Comparison of ENCODE assay signal across 8 mouse cellular contexts in the genomic region with DNA sequence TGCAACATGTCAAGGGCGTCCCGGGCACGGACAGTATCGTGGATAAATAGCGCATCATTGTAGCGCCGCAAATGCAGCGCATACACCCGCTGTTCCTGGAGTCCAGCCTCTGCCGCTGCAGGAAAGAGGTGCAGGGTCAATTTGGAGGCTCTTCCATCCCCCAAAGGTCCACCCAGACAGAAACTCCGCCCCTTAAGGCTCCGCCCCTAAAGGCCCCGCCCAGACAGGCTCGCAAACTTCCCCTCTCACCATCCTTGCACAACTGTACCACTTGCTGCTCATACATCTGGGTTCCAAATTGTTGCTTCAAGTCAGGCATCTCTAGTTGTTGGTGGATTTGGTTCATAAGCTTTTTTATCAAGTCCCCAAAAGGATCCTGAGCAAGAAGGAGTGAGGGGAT. TPM values are rescaled to one million over a fixed set of nuclear protein-coding genes. Genes with fewer than 3 reads are reported as not detected.
DNase-seq lines count a peak whose midpoint lies in the region; ATAC-seq and TF ChIP-seq lines count a peak whose summit lies in the region.

No protein-coding gene starts in this region.

- H3K4me1 ChIP-seq in E14TG2a.4 (replicated peaks; ENCODE audit: low read depth, low read length), result peaks cover 41% of the 10 kb centered on the region
- no peaks in the 10 kb centered on the region; the same call in 1 of the 2 replicates for H3K4me1 ChIP-seq in intestine, embryonic 14.5 days (replicated peaks; ENCODE audit: control insufficient read depth, insufficient read depth, low read length)
- H3K4me1 ChIP-seq in liver, embryonic 15.5 days (replicated peaks), result peaks cover 41% of the 10 kb centered on the region

- TF ChIP-seq CTCF in E14TG2a.4 (conservative IDR thresholded peaks at IDR 0.05; ENCODE audit: low read length), result no peak

- peak overlapping the region; percentile 41 for H3K4me3 ChIP-seq in E14TG2a.4 (replicated peaks; ENCODE audit: low read length)
- peak overlapping the region; percentile 22 for H3K4me3 ChIP-seq in intestine, embryonic 14.5 days (ENCODE audit: low read depth, low read length)
- H3K4me3 ChIP-seq in liver, embryonic 15.5 days (replicated peaks), result peak overlapping the region; percentile 45

- DNase-seq in adrenal gland, postnatal 14 days, result peak; percentile 85
- peak; percentile 66 for DNase-seq in gastrocnemius, postnatal 25 days
- no peak for DNase-seq in intestine, embryonic 14.5 days (ENCODE audit: low spot score)
- peak; percentile 39 to 56 for DNase-seq in natural killer cell, adult 2 months (ENCODE audit: low spot score in 2 of 2)
- DNase-seq in left cerebral cortex, postnatal 25 days (ENCODE audit: low spot score in 2 of 2), result no peak
- no peak for DNase-seq in T-cell, adult 2 months (ENCODE audit: low spot score)

- no peak overlapping the region for H3K27ac ChIP-seq in intestine, embryonic 14.5 days (ENCODE audit: low read depth)
- H3K27ac ChIP-seq in liver, embryonic 15.5 days (replicated peaks), result no peak overlapping the region

- H3K9ac ChIP-seq in intestine, embryonic 14.5 days (ENCODE audit: low read length), result no peak overlapping the region
- no peak overlapping the region for H3K9ac ChIP-seq in liver, embryonic 15.5 days

- peaks cover 22% of the 10 kb centered on the region for H3K36me3 ChIP-seq in E14TG2a.4 (ENCODE audit: insufficient read depth, low read length)
- peaks cover 19% of the 10 kb centered on the region for H3K36me3 ChIP-seq in intestine, embryonic 14.5 days (ENCODE audit: control insufficient read depth, insufficient read depth, low read length)
- peaks cover 16% of the 10 kb centered on the region for H3K36me3 ChIP-seq in liver, embryonic 15.5 days (replicated peaks)

- peak overlapping the region; percentile 47 for H3K4me2 ChIP-seq in intestine, embryonic 14.5 days (ENCODE audit: low read length)
- peak overlapping the region; percentile 61 for H3K4me2 ChIP-seq in liver, embryonic 15.5 days

- 4% methylated on average over 14 of the region's 14 CpGs for WGBS in intestine, embryonic 14.5 days
- WGBS in liver, embryonic 15.5 days (ENCODE audit: insufficient replicate concordance), result 7% methylated on average over 14 of the region's 14 CpGs

- intact Hi-C loops in left cerebral cortex, postnatal 25 days (cut with DNase I), result no loop called here

- no peak for ATAC-seq in intestine, embryonic 14.5 days (replicated peaks; ENCODE audit: low FRiP score, low TSS enrichment, low read depth)
- no peak for ATAC-seq in liver, embryonic 15.5 days (ENCODE audit: insufficient read depth)

- H3K9me3 ChIP-seq in E14TG2a.4 (ENCODE audit: low read length), result no peaks in the 10 kb centered on the region
- H3K9me3 ChIP-seq in intestine, embryonic 14.5 days (ENCODE audit: control insufficient read depth, low read length), result no peaks in the 10 kb centered on the region
- H3K9me3 ChIP-seq in liver, embryonic 15.5 days (replicated peaks), result no peaks in the 10 kb centered on the region

- H3K27me3 ChIP-seq in E14TG2a.4 (ENCODE audit: insufficient read depth, low read length), result peaks cover 10% of the 10 kb centered on the region; the same call in 1 of the 2 replicates
- no peaks in the 10 kb centered on the region for H3K27me3 ChIP-seq in intestine, embryonic 14.5 days (replicated peaks; ENCODE audit: control insufficient read depth, insufficient read depth, low read length)
- no peaks in the 10 kb centered on the region for H3K27me3 ChIP-seq in liver, embryonic 15.5 days

RNA-seq across cellular contexts. Expression of gene Dhx58, which starts 2.8 kb away (rescaled TPM):
- total RNA-seq in adrenal gland, postnatal 14 days (2021), result 15.8 and 16.2 TPM in 2 replicates
- 1 to 10 TPM in 1 of 2 experiments, under 1 TPM in 1; 0.77 to 1.2 TPM for total RNA-seq in gastrocnemius, postnatal 25 days (2021)
- 2.2 and 2.4 TPM in 2 replicates for polyA plus RNA-seq in intestine, embryonic 14.5 days (2014; fragmentation: Nextera tagmentation; extraction: Ambion mirVana)
- 2.7 and 2.8 TPM in 2 replicates for polyA plus RNA-seq in liver, embryonic 15.5 days (2015; fragmentation: Nextera tagmentation; extraction: Ambion mirVana)
- 1 to 10 TPM; 1.9 to 2.6 TPM for total RNA-seq in left cerebral cortex, postnatal 25 days (2021)

RNA-seq across cellular contexts. Expression of gene Zfp385c, which starts 9.0 kb away (rescaled TPM):
- 0.19 TPM in 1 of 2 replicates, not detected in the other for total RNA-seq in adrenal gland, postnatal 14 days (2021)
- total RNA-seq in gastrocnemius, postnatal 25 days (2021), result under 1 TPM; 0.31 to 0.70 TPM
- polyA plus RNA-seq in intestine, embryonic 14.5 days (2014; fragmentation: Nextera tagmentation; extraction: Ambion mirVana), result 0.26 TPM in 1 of 2 replicates, not detected in the other
- polyA plus RNA-seq in liver, embryonic 15.5 days (2015; fragmentation: Nextera tagmentation; extraction: Ambion mirVana), result not detected in 2 replicates
- total RNA-seq in left cerebral cortex, postnatal 25 days (2021), result under 1 TPM; 0.16 to 0.30 TPM

RNA-seq across cellular contexts. Expression of gene Kat2a, which starts 11.0 kb away (rescaled TPM):
- 39.9 and 44.6 TPM in 2 replicates for total RNA-seq in adrenal gland, postnatal 14 days (2021)
- 10 to 100 TPM; 11.7 to 11.8 TPM for total RNA-seq in gastrocnemius, postnatal 25 days (2021)
- polyA plus RNA-seq in intestine, embryonic 14.5 days (2014; fragmentation: Nextera tagmentation; extraction: Ambion mirVana), result 55.5 and 60.0 TPM in 2 replicates
- 13.2 and 14.1 TPM in 2 replicates for polyA plus RNA-seq in liver, embryonic 15.5 days (2015; fragmentation: Nextera tagmentation; extraction: Ambion mirVana)
- total RNA-seq in left cerebral cortex, postnatal 25 days (2021), result 10 to 100 TPM; 58.9 to 59.4 TPM

RNA-seq across cellular contexts. Expression of gene Hspb9, which starts 12.3 kb away (rescaled TPM):
- total RNA-seq in adrenal gland, postnatal 14 days (2021), result not detected in 2 replicates
- not detected for total RNA-seq in gastrocnemius, postnatal 25 days (2021)
- polyA plus RNA-seq in intestine, embryonic 14.5 days (2014; fragmentation: Nextera tagmentation; extraction: Ambion mirVana), result 0.78 and 0.96 TPM in 2 replicates
- polyA plus RNA-seq in liver, embryonic 15.5 days (2015; fragmentation: Nextera tagmentation; extraction: Ambion mirVana), result 0.24 TPM in 1 of 2 replicates, not detected in the other
- total RNA-seq in left cerebral cortex, postnatal 25 days (2021), result not detected

RNA-seq across cellular contexts. Expression of gene Rab5c, which starts 36.7 kb away (rescaled TPM):
- total RNA-seq in adrenal gland, postnatal 14 days (2021), result 170 and 175 TPM in 2 replicates
- total RNA-seq in gastrocnemius, postnatal 25 days (2021), result 10 to 100 TPM; 40.4 to 43.1 TPM
- 61.2 and 63.0 TPM in 2 replicates for polyA plus RNA-seq in intestine, embryonic 14.5 days (2014; fragmentation: Nextera tagmentation; extraction: Ambion mirVana)
- polyA plus RNA-seq in liver, embryonic 15.5 days (2015; fragmentation: Nextera tagmentation; extraction: Ambion mirVana), result 19.2 and 20.2 TPM in 2 replicates
- 100 to 1,000 TPM; 152 to 158 TPM for total RNA-seq in left cerebral cortex, postnatal 25 days (2021)

Comparison
In these comparisons a context has a peak if more than half of its experiments do, and no peak if none do; other contexts are left out.
1. DNase-seq: peak in adrenal gland, postnatal 14 days (single experiment), gastrocnemius, postnatal 25 days (single experiment) and natural killer cell, adult 2 months (2 of 2); none in intestine, embryonic 14.5 days (single experiment), left cerebral cortex, postnatal 25 days (0 of 2) and T-cell, adult 2 months (single experiment).
2. Peak in every context shown above with its lines, with median percentiles within 50 percentile points of each other: H3K4me3 ChIP-seq.